Mouse (Mus musculus): Measurements from ENCODE around the gene Ube2o. TPM values are rescaled to one million over a fixed set of nuclear protein-coding genes. Genes with fewer than 3 reads are reported as not detected.
A peak's percentile ranks its signal among the peaks of the same experiment; 100 is the strongest.

The Ube2o gene
- total and polyA plus RNA-seq, 2 experiments: 2.0 to 7.3 TPM

DNA sequence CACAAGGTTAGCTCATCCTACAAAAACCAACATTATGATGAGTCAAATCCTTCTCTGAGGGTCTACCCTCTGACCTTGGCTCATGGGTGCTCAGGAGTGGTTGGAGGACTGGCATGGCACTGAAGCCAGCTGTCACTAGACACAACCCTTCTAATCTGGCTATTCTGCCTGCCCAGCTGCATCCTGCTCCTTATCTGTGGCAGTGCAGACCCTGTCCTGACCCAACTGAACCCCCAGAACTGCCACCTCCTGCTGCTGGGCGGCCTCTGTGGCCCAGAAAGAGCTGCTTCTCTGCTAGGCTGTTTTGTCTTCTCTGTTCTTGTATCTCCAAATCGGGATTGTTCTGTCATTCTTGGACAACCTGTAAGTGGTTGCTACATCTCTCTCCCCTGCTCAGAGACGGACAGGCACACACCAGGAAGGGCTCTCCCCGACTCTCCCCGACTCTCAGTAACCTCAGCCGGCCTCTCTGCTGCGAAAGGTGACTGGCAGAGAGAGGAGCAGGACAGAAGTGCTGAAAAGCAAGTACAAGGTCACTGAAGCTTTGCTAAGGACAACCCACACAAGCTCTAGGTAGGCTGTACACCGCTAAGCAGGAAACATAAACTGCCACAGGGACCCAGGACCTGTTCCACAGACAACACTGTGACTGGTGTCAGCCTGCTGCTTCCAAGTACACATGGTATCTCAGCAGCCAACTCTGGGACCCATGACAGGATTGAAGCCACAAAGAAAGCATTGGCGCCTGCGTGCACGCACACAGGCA is 31.8 kb downstream of the Ube2o start:
- no peak overlapping the region for H3K9ac ChIP-seq (ENCODE audit: low read depth, low read length)
- no peak overlapping the region for H3K4me3 ChIP-seq (ENCODE audit: insufficient read depth, low read depth, low read length)
- TF ChIP-seq POLR2A (IDR thresholded peaks at IDR 0.05; ENCODE audit: extremely low read depth, insufficient read depth, low read length) (no peak), CTCF (IDR thresholded peaks at IDR 0.05; ENCODE audit: low read depth, low read length) (no peak)
- H3K27ac ChIP-seq (replicated peaks; ENCODE audit: insufficient read depth, low read depth, low read length): no peak overlapping the region
- peaks cover 4% of the 10 kb centered on the region; the same call in 1 of the 2 replicates for H3K79me2 ChIP-seq (ENCODE audit: control insufficient read depth, insufficient read depth, low read length)
- WGBS: 80% methylated on average over 11 of the region's 11 CpGs
- no peaks in the 10 kb centered on the region for H3K27me3 ChIP-seq (ENCODE audit: control insufficient read depth, insufficient read depth, low read length)
- H3K4me1 ChIP-seq (ENCODE audit: control insufficient read depth, insufficient read depth, low read length): peaks cover 9% of the 10 kb centered on the region
- DNase-seq (ENCODE audit: extremely low read depth, low read depth, low spot score): no peak
- no peaks in the 10 kb centered on the region for H3K36me3 ChIP-seq (ENCODE audit: control insufficient read depth, insufficient read depth, low read length)

- H3K27me3 ChIP-seq (ENCODE audit: control insufficient read depth, insufficient read depth, low read length): no peaks in the 10 kb centered on the region
- no peak overlapping the region for H3K9ac ChIP-seq (ENCODE audit: low read depth, low read length)
- 98% methylated on average over 9 of the region's 9 CpGs for WGBS
- peaks cover 9% of the 10 kb centered on the region for H3K4me1 ChIP-seq (ENCODE audit: control insufficient read depth, insufficient read depth, low read length)
- H3K79me2 ChIP-seq (ENCODE audit: control insufficient read depth, insufficient read depth, low read length): peaks cover 4% of the 10 kb centered on the region; the same call in 1 of the 2 replicates
- TF ChIP-seq POLR2A (IDR thresholded peaks at IDR 0.05; ENCODE audit: extremely low read depth, insufficient read depth, low read length): no peak
- no peak for TF ChIP-seq CTCF (IDR thresholded peaks at IDR 0.05; ENCODE audit: low read depth, low read length)
- no peak overlapping the region for H3K27ac ChIP-seq (replicated peaks; ENCODE audit: insufficient read depth, low read depth, low read length)
- H3K36me3 ChIP-seq (ENCODE audit: control insufficient read depth, insufficient read depth, low read length): no peaks in the 10 kb centered on the region; the same call in 1 of the 2 replicates
- no peak for DNase-seq (ENCODE audit: extremely low read depth, low read depth, low spot score)
- H3K4me3 ChIP-seq (ENCODE audit: insufficient read depth, low read depth, low read length): no peak overlapping the region
These were observed 32.5 kb downstream of the Ube2o start for GRCm38 (mm10) chr11:116548780-116549179.

GRCm38 (mm10) chr11:116547296-116548060 is 33.8 kb downstream of the Ube2o start:
- DNase-seq (ENCODE audit: extremely low read depth, low read depth, low spot score): no peak
- Histone ChIP-seq H3K4me1 (ENCODE audit: control insufficient read depth, insufficient read depth, low read length) (peaks cover 9% of the 10 kb centered on the region), H3K27ac (replicated peaks; ENCODE audit: insufficient read depth, low read depth, low read length) (no peak overlapping the region), H3K79me2 (ENCODE audit: control insufficient read depth, insufficient read depth, low read length) (0 out of 2 replicates have a peak, but pooled peaks cover 4% of the 10 kb centered on the region), H3K36me3 (ENCODE audit: control insufficient read depth, insufficient read depth, low read length) (no peaks in the 10 kb centered on the region; the same call in 1 of the 2 replicates), H3K9ac (ENCODE audit: low read depth, low read length) (no peak overlapping the region), H3K4me3 (ENCODE audit: insufficient read depth, low read depth, low read length) (no peak overlapping the region), H3K27me3 (ENCODE audit: control insufficient read depth, insufficient read depth, low read length) (no peaks in the 10 kb centered on the region)
- no peak for TF ChIP-seq CTCF (IDR thresholded peaks at IDR 0.05; ENCODE audit: low read depth, low read length)
- no peak for TF ChIP-seq POLR2A (IDR thresholded peaks at IDR 0.05; ENCODE audit: extremely low read depth, insufficient read depth, low read length)
- 90% methylated on average over 17 of the region's 17 CpGs for WGBS

GRCm38 (mm10) chr11:116543110-116543509 is 38.1 kb downstream of the Ube2o start:
- H3K27ac ChIP-seq (replicated peaks; ENCODE audit: insufficient read depth, low read depth, low read length): no peak overlapping the region
- DNase-seq (ENCODE audit: extremely low read depth, low read depth, low spot score): no peak
- TF ChIP-seq CTCF (IDR thresholded peaks at IDR 0.05; ENCODE audit: low read depth, low read length): peak; percentile 79
- no peak for TF ChIP-seq POLR2A (IDR thresholded peaks at IDR 0.05; ENCODE audit: extremely low read depth, insufficient read depth, low read length)
- no peaks in the 10 kb centered on the region for H3K4me1 ChIP-seq (ENCODE audit: control insufficient read depth, insufficient read depth, low read length)
- no peaks in the 10 kb centered on the region; the same call in 1 of the 2 replicates for H3K36me3 ChIP-seq (ENCODE audit: control insufficient read depth, insufficient read depth, low read length)
- H3K79me2 ChIP-seq (ENCODE audit: control insufficient read depth, insufficient read depth, low read length): no peaks in the 10 kb centered on the region
- H3K27me3 ChIP-seq (ENCODE audit: control insufficient read depth, insufficient read depth, low read length): no peaks in the 10 kb centered on the region
- WGBS: 85% methylated on average over 4 of the region's 4 CpGs
- no peak overlapping the region for H3K4me3 ChIP-seq (ENCODE audit: insufficient read depth, low read depth, low read length)
- no peak overlapping the region for H3K9ac ChIP-seq (ENCODE audit: low read depth, low read length)

DNA sequence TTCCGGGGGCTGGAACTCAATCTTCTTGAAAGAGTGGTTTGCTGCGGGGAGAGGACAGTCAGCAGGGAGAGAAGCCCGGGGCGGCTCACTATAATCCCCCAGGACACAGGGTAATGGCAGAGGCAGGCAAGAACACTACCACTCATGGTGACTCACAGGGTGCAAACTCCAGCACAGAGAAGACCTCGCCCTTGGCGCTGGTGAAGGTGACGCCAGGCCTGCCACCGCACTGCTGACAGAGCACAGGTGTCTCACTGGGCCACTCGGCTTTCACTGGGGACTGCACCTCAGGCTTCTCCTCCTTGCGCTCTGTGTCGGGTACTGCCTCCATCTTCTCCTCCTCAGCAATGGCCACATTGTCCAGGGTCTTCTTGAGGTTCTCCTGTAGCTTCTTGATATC is 40.1 kb downstream of the Ube2o start:
- TF ChIP-seq POLR2A (IDR thresholded peaks at IDR 0.05; ENCODE audit: extremely low read depth, insufficient read depth, low read length) (no peak), CTCF (IDR thresholded peaks at IDR 0.05; ENCODE audit: low read depth, low read length) (no peak)
- 94% methylated on average over 11 of the region's 11 CpGs for WGBS
- no peak for DNase-seq (ENCODE audit: extremely low read depth, low read depth, low spot score)
- H3K9ac ChIP-seq (ENCODE audit: low read depth, low read length): no peak overlapping the region
- no peaks in the 10 kb centered on the region; the same call in 1 of the 2 replicates for H3K36me3 ChIP-seq (ENCODE audit: control insufficient read depth, insufficient read depth, low read length)
- no peaks in the 10 kb centered on the region for H3K79me2 ChIP-seq (ENCODE audit: control insufficient read depth, insufficient read depth, low read length)
- no peak overlapping the region for H3K27ac ChIP-seq (replicated peaks; ENCODE audit: insufficient read depth, low read depth, low read length)
- H3K27me3 ChIP-seq (ENCODE audit: control insufficient read depth, insufficient read depth, low read length): no peaks in the 10 kb centered on the region
- no peaks in the 10 kb centered on the region for H3K4me1 ChIP-seq (ENCODE audit: control insufficient read depth, insufficient read depth, low read length)
- H3K4me3 ChIP-seq (ENCODE audit: insufficient read depth, low read depth, low read length): no peak overlapping the region

All from liver, adult 2 months (tissue).